Mouse (Mus musculus) megakaryocyte, embryonic 14.5 days (primary cell): Measurements from ENCODE around the gene 4930470P17Rik.

ENCODE experiments used
- FLI1 ChIP-seq: IDR thresholded peaks from 2 replicates; pipeline ENCODE4 v1.6.1; 2012; ENCODE audit warnings: low read length, inconsistent platforms, mixed read lengths
- GATA1 ChIP-seq: IDR thresholded peaks from 3 replicates; pipeline ENCODE4 v1.6.1; 2012; ENCODE audit warnings: mixed read lengths, low read length, inconsistent platforms, borderline replicate concordance

DNA sequence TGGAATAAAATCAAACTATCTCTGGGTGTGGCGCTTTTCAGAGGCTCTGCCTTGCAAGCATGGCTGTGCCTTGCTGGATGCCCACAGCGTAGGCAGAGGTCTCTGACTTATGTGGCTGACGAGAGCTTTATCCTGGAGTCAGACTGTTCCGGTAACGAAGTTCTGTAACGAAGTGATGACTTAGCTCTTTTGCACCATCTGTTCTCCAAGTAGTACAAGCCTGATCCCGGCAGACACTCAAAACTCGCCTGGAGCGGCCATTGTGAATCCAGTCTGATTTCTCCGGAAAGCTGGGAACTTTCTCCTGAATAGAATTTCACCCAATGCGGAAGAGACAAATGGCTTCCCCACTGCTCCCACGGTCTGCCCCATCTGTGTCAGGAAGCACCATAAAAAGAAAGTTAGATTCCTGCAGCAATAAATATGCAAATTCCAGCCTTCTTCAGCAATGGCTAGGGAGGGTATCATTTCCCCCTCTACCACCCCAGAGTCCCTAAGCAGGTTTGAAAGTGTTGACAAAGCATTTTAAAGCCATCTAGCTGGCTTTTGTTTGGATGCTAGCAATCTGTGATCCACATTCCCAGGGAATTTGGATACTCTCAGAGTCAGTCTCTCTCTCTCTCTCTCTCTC, 17.2 kb upstream of the 4930470P17Rik start:
- no peak for TF ChIP-seq GATA1
- no peak for TF ChIP-seq FLI1
